Mouse (Mus musculus) intestine, postnatal 0 days (tissue): Measurements from ENCODE around the gene Slc30a2. TPM values are rescaled to one million over a fixed set of nuclear protein-coding genes. Genes with fewer than 3 reads are reported as not detected.

ENCODE experiments used
- ATAC-seq: fragments of 200-750 bp; cut with Nextera tagmentation; 2 replicates; pipeline ENCODE4 v1.8.0; 2017; ENCODE audit warnings: mild to moderate bottlenecking, moderate TSS enrichment, moderate library complexity
- H3K27ac ChIP-seq: fragments of 300-500 bp; sonication (generic); 2 replicates; pipeline ENCODE4 v1.5.1; 2014; ENCODE audit warnings: mild to moderate bottlenecking, low read depth, low read length, moderate library complexity
- H3K27me3 ChIP-seq: fragments of 300-500 bp; sonication (generic); replicated peaks from 2 replicates; pipeline ENCODE4 v1.6.1; 2014; ENCODE audit warnings: low read length, mixed read lengths; ENCODE audit not compliant: control insufficient read depth, insufficient read depth
- H3K36me3 ChIP-seq: fragments of 300-500 bp; sonication (generic); 2 replicates; pipeline ENCODE4 v1.6.1; 2014; ENCODE audit warnings: mild to moderate bottlenecking, moderate library complexity; ENCODE audit not compliant: control insufficient read depth, insufficient read depth
- H3K4me1 ChIP-seq: fragments of 300-500 bp; sonication (generic); replicated peaks from 2 replicates; pipeline ENCODE4 v1.6.1; 2014; ENCODE audit warnings: antibody characterized with exemption, low read length, mixed read lengths; ENCODE audit not compliant: control insufficient read depth, insufficient read depth
- H3K4me2 ChIP-seq: fragments of 300-500 bp; sonication (generic); replicated peaks from 2 replicates; pipeline ENCODE4 v1.6.1; 2014; ENCODE audit warnings: low read depth, mild to moderate bottlenecking, moderate library complexity
- H3K4me3 ChIP-seq: fragments of 300-500 bp; sonication (generic); 2 replicates; pipeline ENCODE4 v1.5.1; 2014; ENCODE audit warnings: low read depth, low read length
- H3K9ac ChIP-seq: fragments of 300-500 bp; sonication (generic); 2 replicates; pipeline ENCODE4 v1.6.1; 2014; ENCODE audit warnings: mild to moderate bottlenecking, low read depth, low read length
- H3K9me3 ChIP-seq: fragments of 300-500 bp; sonication (generic); 2 replicates; pipeline ENCODE4 v1.6.1; 2016; ENCODE audit warnings: mixed run types; ENCODE audit not compliant: control insufficient read depth
- CTCF ChIP-seq: sonication (generic); IDR thresholded peaks from 2 replicates; pipeline ENCODE4 v1.5.1; 2016; ENCODE audit warnings: low read depth, mild to moderate bottlenecking, control low read depth, antibody characterized with exemption, moderate library complexity
- WGBS: fragments of 180-500 bp; shearing (Covaris S2); extraction: QIAGEN DNeasy Blood & Tissue Kit; methylation state at CpG from one replicate; pipeline ENCODE4 v1.1.7; 2014; 5-methylcytosine and 5-hydroxymethylcytosine counted together
- polyA plus RNA-seq: library from polyadenylated mRNA; unstranded; fragments of >200 nt; fragmentation: Nextera tagmentation; extraction: Ambion mirVana; gene quantifications from 2 replicates; pipeline ENCODE4 v1.2.1, GENCODE M21; 2015

Gene Slc30a2
- polyA plus RNA-seq, 1 experiment from 2014 or later, result 39.1 TPM

- WGBS, result 47% methylated on average over 18 of the region's 18 CpGs
- no peak for ATAC-seq
- no peaks in the 10 kb centered on the region for H3K9me3 ChIP-seq
- peaks cover 16% of the 10 kb centered on the region for H3K4me1 ChIP-seq
- 0 out of 2 replicates have a peak, but pooled peaks have one; percentile 2 for TF ChIP-seq CTCF
- peaks cover 15% of the 10 kb centered on the region; the same call in 1 of the 2 replicates for H3K36me3 ChIP-seq
- no peak overlapping the region for H3K4me2 ChIP-seq
- no peak overlapping the region for H3K9ac ChIP-seq
- H3K4me3 ChIP-seq, result no peak overlapping the region
- H3K27ac ChIP-seq, result peak overlapping the region; percentile 54
- H3K27me3 ChIP-seq, result no peaks in the 10 kb centered on the region
These were observed 8.6 kb downstream of the Slc30a2 start for GRCm38 (mm10) chr4:134351329-134352260.

GRCm38 (mm10) chr4:134352261-134352707 lies 9.3 kb downstream of the Slc30a2 start:
- Histone ChIP-seq H3K4me2 (no peak overlapping the region), H3K4me3 (no peak overlapping the region), H3K36me3 (peaks cover 15% of the 10 kb centered on the region; the same call in 1 of the 2 replicates), H3K27ac (peak overlapping the region; percentile 54; the same call in 1 of the 2 replicates), H3K27me3 (no peaks in the 10 kb centered on the region), H3K9ac (no peak overlapping the region), H3K9me3 (no peaks in the 10 kb centered on the region), H3K4me1 (peaks cover 16% of the 10 kb centered on the region)
- ATAC-seq, result no peak
- WGBS, result 82% methylated on average over 12 of the region's 12 CpGs
- no peak for TF ChIP-seq CTCF

- Histone ChIP-seq H3K27me3 (no peaks in the 10 kb centered on the region), H3K4me3 (no peak overlapping the region), H3K27ac (peak overlapping the region; percentile 93), H3K36me3 (peaks cover 15% of the 10 kb centered on the region; the same call in 1 of the 2 replicates), H3K4me2 (no peak overlapping the region), H3K4me1 (peaks cover 16% of the 10 kb centered on the region), H3K9me3 (no peaks in the 10 kb centered on the region), H3K9ac (no peak overlapping the region)
- ATAC-seq, result no peak
- WGBS, result 60% methylated on average over 7 of the region's 7 CpGs
- TF ChIP-seq CTCF, result no peak
These were observed 9.9 kb downstream of the Slc30a2 start for GRCm38 (mm10) chr4:134352929-134353328.

GRCm38 (mm10) chr4:134353527-134354409 lies 10.8 kb downstream of the Slc30a2 start:
- Histone ChIP-seq H3K4me2 (no peak overlapping the region), H3K4me3 (no peak overlapping the region), H3K27ac (peak overlapping the region; percentile 93), H3K36me3 (peaks cover 12% of the 10 kb centered on the region; the same call in 1 of the 2 replicates), H3K4me1 (peaks cover 16% of the 10 kb centered on the region), H3K9ac (no peak overlapping the region), H3K27me3 (no peaks in the 10 kb centered on the region), H3K9me3 (no peaks in the 10 kb centered on the region)
- peak; percentile 47 for ATAC-seq
- no peak for TF ChIP-seq CTCF
- WGBS, result 37% methylated on average over 5 of the region's 5 CpGs

- Histone ChIP-seq H3K4me1 (peaks cover 16% of the 10 kb centered on the region), H3K36me3 (peaks cover 6% of the 10 kb centered on the region; the same call in 1 of the 2 replicates), H3K9me3 (no peaks in the 10 kb centered on the region), H3K27ac (peak overlapping the region; percentile 93), H3K27me3 (no peaks in the 10 kb centered on the region), H3K9ac (peak overlapping the region; percentile 26; the same call in 1 of the 2 replicates), H3K4me2 (peak overlapping the region; percentile 66), H3K4me3 (0 out of 2 replicates have a peak overlapping the region, but pooled peaks have one; percentile 10)
- WGBS, result 25% methylated on average over 16 of the region's 16 CpGs
- no peak for TF ChIP-seq CTCF
- peak; percentile 67 for ATAC-seq
These were observed 13.0 kb downstream of the Slc30a2 start for GRCm38 (mm10) chr4:134355841-134356452.
